Mouse (Mus musculus) embryonic facial prominence, embryonic 11.5 days (tissue): ENCODE measurements at regions not wholly inside any gene's neighbourhood (a gene's known extent, or its start where the extent isn't known, plus 50 kb on each side); places are given as distances from the start of the nearest gene placed in this dataset.
A peak's percentile ranks its signal among the peaks of the same experiment; 100 is the strongest.

ENCODE experiments used
- ATAC-seq: fragments of 200-750 bp; cut with Nextera tagmentation; replicated peaks from 2 replicates; pipeline ENCODE4 v1.8.0; 2017; ENCODE audit warnings: low read depth; ENCODE audit not compliant: insufficient number of reproducible peaks, low FRiP score, low TSS enrichment
- DNase-seq: peaks from one replicate; pipeline ENCODE4 v3.0.0-alpha.2; 2015; ENCODE audit warnings: low spot score
- H3K27ac ChIP-seq: fragments of 300-500 bp; sonication (generic); replicated peaks from 2 replicates; pipeline ENCODE4 v1.5.1; 2014; ENCODE audit warnings: mild to moderate bottlenecking, low read depth, low read length, control low read depth
- H3K27me3 ChIP-seq: fragments of 300-500 bp; sonication (generic); 2 replicates; pipeline ENCODE4 v1.6.1; 2014; ENCODE audit warnings: mild to moderate bottlenecking, low read length, moderate library complexity, mixed read lengths; ENCODE audit not compliant: control insufficient read depth, insufficient read depth
- H3K36me3 ChIP-seq: fragments of 300-500 bp; sonication (generic); replicated peaks from 2 replicates; pipeline ENCODE4 v1.6.1; 2014; ENCODE audit warnings: low read depth, mild to moderate bottlenecking, low read length, moderate library complexity, mixed read lengths; ENCODE audit not compliant: control insufficient read depth, insufficient read depth
- H3K4me1 ChIP-seq: fragments of 300-500 bp; sonication (generic); 2 replicates; pipeline ENCODE4 v1.6.1; 2014; ENCODE audit warnings: low read length, mixed read lengths; ENCODE audit not compliant: control insufficient read depth, insufficient read depth
- H3K4me2 ChIP-seq: fragments of 300-500 bp; sonication (generic); 2 replicates; pipeline ENCODE4 v1.6.1; 2014; ENCODE audit warnings: low read depth, mild to moderate bottlenecking, control low read depth, low read length, moderate library complexity
- H3K4me3 ChIP-seq: fragments of 300-500 bp; sonication (generic); 2 replicates; pipeline ENCODE4 v1.5.1; 2014; ENCODE audit warnings: low read depth, low read length, control low read depth
- H3K9ac ChIP-seq: fragments of 300-500 bp; sonication (generic); replicated peaks from 2 replicates; pipeline ENCODE4 v1.6.1; 2014; ENCODE audit warnings: mild to moderate bottlenecking, control low read depth, low read length
- H3K9me3 ChIP-seq: fragments of 300-500 bp; sonication (generic); replicated peaks from 2 replicates; pipeline ENCODE4 v1.6.1; 2016; ENCODE audit warnings: mild to moderate bottlenecking, low read length, inconsistent platforms, mixed read lengths; ENCODE audit not compliant: control insufficient read depth
- WGBS: fragments of 180-500 bp; shearing (Covaris S2); extraction: QIAGEN DNeasy Blood & Tissue Kit; methylation state at CpG from one replicate; pipeline ENCODE4 v1.1.7; 2014; 5-methylcytosine and 5-hydroxymethylcytosine counted together

GRCm38 (mm10) chr9:91660089-91660488 is 294.5 kb upstream of the Zic1 start:
- no peaks in the 10 kb centered on the region for H3K27me3 ChIP-seq
- no peak overlapping the region for H3K9ac ChIP-seq
- H3K36me3 ChIP-seq, result no peaks in the 10 kb centered on the region
- no peak overlapping the region for H3K4me2 ChIP-seq
- ATAC-seq (no peak), DNase-seq (no peak)
- H3K4me3 ChIP-seq, result no peak overlapping the region
- 75% methylated on average over 2 of the region's 2 CpGs for WGBS
- no peaks in the 10 kb centered on the region for H3K4me1 ChIP-seq
- H3K27ac ChIP-seq, result no peak overlapping the region
- H3K9me3 ChIP-seq, result no peaks in the 10 kb centered on the region

DNA sequence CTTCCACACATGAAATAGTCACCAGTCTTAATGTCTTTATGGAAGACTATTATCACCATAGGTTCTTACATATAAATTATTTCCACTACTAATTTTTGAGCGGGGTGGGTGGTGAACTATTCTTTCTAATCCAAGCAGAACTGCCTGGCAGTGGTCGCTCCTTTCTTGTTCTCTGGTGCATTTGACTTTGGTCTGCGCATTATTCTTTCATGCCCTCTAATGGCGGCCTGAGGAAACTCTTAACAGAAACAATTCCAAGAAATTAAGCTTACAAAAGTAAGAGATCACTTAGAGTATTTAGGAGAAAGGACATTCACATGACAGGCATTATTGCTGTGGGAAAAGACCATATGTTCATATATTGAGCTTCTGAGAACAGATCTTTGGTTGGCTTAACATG is 288.5 kb upstream of the Zic1 start:
- no peaks in the 10 kb centered on the region for H3K36me3 ChIP-seq
- no peaks in the 10 kb centered on the region for H3K4me1 ChIP-seq
- ATAC-seq (no peak), DNase-seq (peak; percentile 30)
- H3K9me3 ChIP-seq, result no peaks in the 10 kb centered on the region
- no peak overlapping the region for H3K27ac ChIP-seq
- H3K4me3 ChIP-seq, result no peak overlapping the region
- no peak overlapping the region for H3K4me2 ChIP-seq
- WGBS, result 54% methylated on average over 4 of the region's 4 CpGs
- no peak overlapping the region for H3K9ac ChIP-seq
- H3K27me3 ChIP-seq, result no peaks in the 10 kb centered on the region

GRCm38 (mm10) chr9:91652384-91653100 is 286.9 kb upstream of the Zic1 start:
- DNase-seq (no peak), ATAC-seq (no peak)
- Histone ChIP-seq H3K4me3 (no peak overlapping the region), H3K9ac (no peak overlapping the region), H3K36me3 (no peaks in the 10 kb centered on the region), H3K27me3 (no peaks in the 10 kb centered on the region), H3K4me1 (no peaks in the 10 kb centered on the region), H3K9me3 (no peaks in the 10 kb centered on the region), H3K4me2 (no peak overlapping the region), H3K27ac (no peak overlapping the region)
- 62% methylated on average over 8 of the region's 8 CpGs for WGBS

DNA sequence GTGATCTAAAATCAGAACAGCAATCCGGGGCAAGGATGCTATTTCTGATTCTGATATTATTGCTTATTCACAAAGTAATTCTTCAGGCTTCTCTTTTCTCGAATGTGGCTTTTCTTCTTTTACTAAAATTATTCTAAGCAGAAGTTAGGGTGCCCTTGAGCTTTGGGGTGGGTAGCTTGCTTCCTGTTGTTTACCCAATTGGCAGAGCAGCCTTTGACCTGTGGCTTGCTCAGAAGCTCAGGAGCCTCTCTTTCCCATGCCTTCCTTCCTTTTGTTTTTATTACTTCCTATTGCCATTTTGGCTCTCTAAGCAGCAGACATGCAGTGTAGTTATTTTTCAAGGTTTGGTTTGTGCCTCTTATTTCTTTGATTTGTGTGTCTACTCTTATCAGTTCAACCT is 244.8 kb upstream of the Zic1 start:
- no peaks in the 10 kb centered on the region for H3K4me1 ChIP-seq
- H3K4me3 ChIP-seq, result no peak overlapping the region
- H3K27me3 ChIP-seq, result no peaks in the 10 kb centered on the region
- no peak overlapping the region for H3K9ac ChIP-seq
- 73% methylated on average over 2 of the region's 2 CpGs for WGBS
- DNase-seq (no peak), ATAC-seq (no peak)
- H3K4me2 ChIP-seq, result no peak overlapping the region
- no peaks in the 10 kb centered on the region for H3K36me3 ChIP-seq
- no peak overlapping the region for H3K27ac ChIP-seq
- H3K9me3 ChIP-seq, result no peaks in the 10 kb centered on the region

DNA sequence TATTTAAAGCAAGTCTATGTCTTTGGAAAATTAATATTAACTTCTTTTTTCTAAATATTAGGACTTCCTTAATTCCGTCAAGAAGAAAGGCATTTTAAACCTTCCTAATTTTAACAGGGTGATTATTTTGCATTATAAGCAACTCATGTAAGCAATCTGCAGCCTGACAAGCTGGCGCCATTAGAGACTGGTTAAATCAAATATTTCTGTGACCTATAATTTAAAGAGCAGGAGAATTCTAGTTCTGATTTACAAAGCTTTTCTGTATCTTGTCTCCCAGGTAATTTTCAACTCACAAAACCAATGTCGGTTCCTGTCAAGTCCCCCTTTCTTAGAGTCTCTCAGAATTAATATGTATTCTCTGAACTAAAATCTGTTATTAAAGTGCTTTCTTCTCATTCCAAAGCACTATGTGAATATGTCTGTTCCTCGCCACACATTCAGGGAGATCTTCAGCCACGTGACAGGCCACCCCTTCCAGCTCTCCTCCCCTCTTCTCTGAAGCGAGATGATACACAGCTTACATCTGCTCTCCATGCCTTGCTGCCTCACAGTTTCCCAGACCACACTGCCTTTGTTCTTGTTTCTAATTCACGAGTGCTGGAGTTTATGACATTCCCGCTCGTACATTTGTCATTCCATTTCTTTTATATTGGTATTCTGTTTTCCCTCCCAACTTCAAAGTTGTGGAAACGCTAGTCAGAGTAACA is 244.0 kb upstream of the Zic1 start:
- H3K36me3 ChIP-seq, result no peaks in the 10 kb centered on the region
- WGBS, result 52% methylated on average over 10 of the region's 10 CpGs

GRCm38 (mm10) chr9:91601740-91602139 is 236.1 kb upstream of the Zic1 start:
- no peak for ATAC-seq
- no peak overlapping the region for H3K4me2 ChIP-seq
- H3K27ac ChIP-seq, result no peak overlapping the region
- no peaks in the 10 kb centered on the region for H3K27me3 ChIP-seq
- no peak overlapping the region for H3K4me3 ChIP-seq
- 87% methylated on average over 6 of the region's 6 CpGs for WGBS
- H3K4me1 ChIP-seq, result no peaks in the 10 kb centered on the region
- H3K9ac ChIP-seq, result no peak overlapping the region
- no peaks in the 10 kb centered on the region for H3K36me3 ChIP-seq
- no peaks in the 10 kb centered on the region for H3K9me3 ChIP-seq
- no peak for DNase-seq

More for the DNA sequence above, 244.0 kb upstream of the Zic1 start:
- Histone ChIP-seq H3K27me3 (no peaks in the 10 kb centered on the region), H3K9me3 (no peaks in the 10 kb centered on the region), H3K4me1 (no peaks in the 10 kb centered on the region), H3K27ac (no peak overlapping the region), H3K9ac (no peak overlapping the region), H3K4me3 (no peak overlapping the region), H3K4me2 (no peak overlapping the region)
- DNase-seq (peak; percentile 4), ATAC-seq (no peak)

- Histone ChIP-seq H3K4me2 (no peak overlapping the region), H3K27me3 (no peaks in the 10 kb centered on the region), H3K36me3 (no peaks in the 10 kb centered on the region), H3K4me3 (no peak overlapping the region), H3K9ac (no peak overlapping the region), H3K27ac (no peak overlapping the region), H3K9me3 (no peaks in the 10 kb centered on the region), H3K4me1 (no peaks in the 10 kb centered on the region)
- WGBS, result 69% methylated on average over 4 of the region's 4 CpGs
- ATAC-seq, result no peak
- no peak for DNase-seq
These were observed 226.3 kb upstream of the Zic1 start for GRCm38 (mm10) chr9:91591915-91592314.

DNA sequence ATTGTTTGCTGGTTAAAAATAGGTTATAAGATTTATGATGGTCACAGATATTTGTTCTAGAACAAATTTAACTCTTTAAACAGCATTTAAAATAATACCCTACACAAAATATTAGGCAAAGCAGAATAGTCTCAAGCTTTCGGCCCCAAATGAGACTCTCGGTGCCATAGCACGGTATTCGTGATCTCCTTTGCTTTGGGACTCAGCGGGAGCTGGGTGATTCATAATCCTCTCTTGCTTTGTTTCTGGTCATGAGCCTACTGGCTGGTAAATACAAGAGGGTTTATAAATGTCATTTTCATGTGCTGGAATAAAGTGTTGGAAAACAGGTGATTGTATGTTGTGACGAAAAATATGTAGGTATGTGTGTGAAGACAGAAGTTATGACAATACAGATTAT is 223.1 kb upstream of the Zic1 start:
- H3K27me3 ChIP-seq, result no peaks in the 10 kb centered on the region
- no peak for ATAC-seq
- no peaks in the 10 kb centered on the region for H3K4me1 ChIP-seq
- H3K9ac ChIP-seq, result no peak overlapping the region
- H3K4me2 ChIP-seq, result no peak overlapping the region
- no peak for DNase-seq
- H3K9me3 ChIP-seq, result no peaks in the 10 kb centered on the region
- no peak overlapping the region for H3K27ac ChIP-seq
- no peaks in the 10 kb centered on the region for H3K36me3 ChIP-seq
- H3K4me3 ChIP-seq, result no peak overlapping the region
- 88% methylated on average over 6 of the region's 6 CpGs for WGBS
